Mouse (Mus musculus) kidney, postnatal 14 days (tissue): Measurements from ENCODE around the gene Olfr923.
"Not testable (repeated sequence)": the region's sequence is repeated elsewhere in the genome, so short reads cannot be mapped to it uniquely, and the experiment has no call there.

ENCODE experiments used
- DNase-seq: peaks from one replicate; pipeline ENCODE4 v3.0.0; 2022; ENCODE audit warnings: mixed read lengths

The Olfr923 gene

DNA sequence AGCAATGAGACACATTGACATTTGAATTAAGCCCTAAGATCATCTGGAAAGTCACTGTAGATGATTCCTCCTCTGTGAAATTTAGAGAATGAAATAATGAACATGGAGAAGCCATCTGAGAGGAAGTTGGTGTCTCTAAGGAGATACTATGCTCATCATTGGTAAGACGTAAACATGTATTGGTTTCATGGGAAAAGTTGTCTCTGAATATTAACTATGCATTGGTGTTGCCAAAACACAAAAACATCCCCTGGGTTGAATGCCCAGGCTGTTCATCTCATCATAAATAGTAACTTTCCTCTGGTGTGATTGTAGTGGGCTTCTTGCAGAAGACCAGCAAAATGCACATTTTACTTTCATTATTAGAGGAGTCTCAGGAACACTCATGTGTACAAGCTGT, at the start of gene Olfr923:
Gene Olfr923 (plus strand): TSS at position 301 of the 400 bp plus-strand sequence.
- no peak for DNase-seq

DNA sequence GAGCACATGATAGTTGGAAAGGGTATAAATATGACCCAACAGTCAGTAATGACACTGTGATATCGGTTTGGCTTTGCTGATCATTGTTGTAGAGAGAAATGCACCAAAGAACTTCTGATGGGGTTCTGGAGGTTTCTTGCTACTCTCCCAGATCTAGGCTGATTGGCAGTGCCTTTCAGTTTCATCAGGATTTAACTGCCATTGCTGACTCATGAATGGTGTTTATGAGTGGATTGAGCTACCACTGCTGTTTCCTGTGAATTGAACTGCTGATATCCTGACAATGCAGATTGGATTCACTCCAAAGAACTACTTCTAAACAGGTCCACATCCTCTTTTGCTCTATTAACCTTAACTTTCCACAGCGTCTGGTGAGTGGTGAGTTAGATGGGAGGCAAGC, 33.7 kb upstream of the Olfr923 start:
- no peak for DNase-seq

DNA sequence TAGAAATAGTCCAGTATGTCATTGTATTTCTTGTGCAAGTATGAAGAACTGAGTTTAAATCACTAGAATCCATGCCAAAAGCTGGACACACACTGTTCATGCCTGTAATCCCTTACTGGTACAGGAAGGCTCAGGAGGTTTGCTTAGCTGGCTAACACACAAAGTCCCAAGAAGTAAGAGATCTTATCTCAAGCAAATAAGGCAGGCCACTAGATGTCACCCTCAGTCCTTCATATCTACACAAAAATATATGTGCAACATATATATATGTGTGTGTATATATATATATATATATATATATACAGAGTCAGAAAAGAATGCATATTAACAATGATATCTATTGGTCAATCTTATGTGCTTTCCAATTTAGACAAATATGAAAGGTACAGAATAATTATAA, 20.6 kb upstream of the Olfr923 start:
- DNase-seq: no peak

DNA sequence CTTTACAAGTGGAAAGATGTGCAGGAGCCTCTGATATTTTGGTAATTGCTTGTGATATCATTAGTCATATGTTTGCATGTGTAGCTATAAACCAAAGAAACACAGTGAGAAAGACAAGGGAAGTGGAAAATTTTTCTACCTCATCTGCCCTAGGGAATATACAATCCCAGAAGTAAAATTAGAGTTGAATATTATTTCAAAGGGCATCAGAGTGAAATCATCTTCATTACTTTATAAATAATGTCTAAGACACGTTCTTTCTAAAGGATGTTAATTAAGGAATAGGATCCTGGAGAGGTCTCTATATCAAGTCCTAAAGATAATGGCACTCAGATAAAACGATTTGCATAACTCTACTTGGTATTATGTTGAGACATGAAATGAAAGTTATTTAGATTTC, 12.0 kb upstream of the Olfr923 start, which contains the start of gene Olfr922:
Gene Olfr922 (plus strand): TSS at position 301 of the 400 bp plus-strand sequence.
- no peak for DNase-seq

DNA sequence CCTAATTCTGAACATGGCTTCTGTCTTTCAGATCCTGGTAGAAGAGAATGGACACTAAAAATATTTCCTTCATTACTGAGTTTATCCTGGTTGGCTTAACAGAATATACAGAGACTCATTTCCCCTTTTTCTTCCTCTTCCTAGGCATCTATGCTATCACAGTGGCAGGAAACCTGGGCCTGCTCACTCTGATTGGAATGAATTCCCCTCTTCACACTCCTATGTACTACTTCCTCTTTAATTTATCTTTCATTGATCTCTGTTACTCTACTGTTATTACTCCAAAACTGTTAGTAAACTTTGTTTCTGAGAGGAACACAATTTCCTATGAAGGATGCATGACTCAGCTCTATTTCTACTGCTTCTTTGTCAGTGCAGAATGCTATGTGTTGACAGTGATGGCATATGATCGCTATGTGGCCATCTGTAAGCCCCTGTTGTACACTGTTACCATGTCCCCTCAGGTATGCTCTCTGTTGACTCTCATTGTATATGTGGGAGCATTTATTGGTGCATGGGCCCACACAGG, 10.8 kb upstream of the Olfr923 start:
- DNase-seq: no peak

DNA sequence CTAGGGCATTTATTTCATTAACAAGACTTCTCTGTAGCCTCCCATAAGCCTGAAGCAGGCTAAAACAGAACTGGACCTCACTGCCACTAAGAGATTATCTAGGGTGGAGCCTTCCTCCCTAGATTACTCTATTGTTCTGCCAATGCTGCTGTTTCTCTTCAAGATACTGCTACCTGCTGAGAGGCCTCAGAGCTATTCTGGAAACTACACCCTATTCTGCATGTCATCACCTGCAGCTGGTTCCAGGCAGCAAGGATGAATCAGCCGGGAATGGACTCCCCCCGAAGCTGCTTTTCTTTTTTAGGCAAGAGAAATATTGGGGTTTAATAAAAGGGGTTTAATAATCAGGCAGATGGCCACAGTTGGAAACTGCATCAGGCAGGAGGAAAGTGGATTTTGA, 6.7 kb downstream of the Olfr923 start:
- no peak for DNase-seq

DNA sequence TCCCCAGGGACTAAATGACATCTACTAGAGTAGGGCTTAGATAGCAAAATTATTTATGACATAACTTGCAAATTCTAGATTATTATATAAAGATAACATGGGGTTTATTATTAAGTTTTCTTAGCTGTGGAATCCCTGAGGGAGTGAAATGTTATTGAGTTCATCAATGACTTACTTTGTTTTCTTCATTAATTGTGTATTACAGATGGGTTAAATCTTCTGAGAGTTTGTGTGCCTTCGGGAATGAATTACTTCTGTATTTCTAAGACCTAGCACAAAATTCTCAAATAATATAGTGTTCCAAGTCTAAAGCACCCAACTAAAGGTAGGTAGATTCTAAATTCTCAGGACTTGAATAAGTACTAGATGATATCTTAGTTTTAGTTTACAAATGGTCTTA, 17.8 kb downstream of the Olfr923 start, which contains the start of gene Olfr924:
Gene Olfr924 (plus strand): TSS at position 301 of the 400 bp plus-strand sequence.
- no peak for DNase-seq

DNA sequence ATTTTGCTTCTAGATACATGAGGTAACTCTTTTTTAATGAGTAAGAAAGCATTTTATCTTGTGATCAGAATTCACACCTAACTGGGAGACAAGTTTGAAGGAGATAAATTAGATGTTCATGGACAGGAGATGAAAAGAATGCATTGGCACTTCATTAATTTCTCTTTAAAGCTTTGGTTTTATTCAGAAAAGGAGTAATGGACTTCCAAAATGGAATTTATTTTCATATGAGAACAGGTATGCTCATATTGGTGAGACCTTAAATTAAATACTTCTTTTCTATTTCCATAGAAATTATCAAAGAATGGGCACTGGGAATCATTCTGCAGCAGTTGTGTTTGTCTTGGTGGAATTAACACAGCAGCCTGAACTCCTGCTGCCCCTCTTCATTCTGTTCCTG, 28.4 kb downstream of the Olfr923 start, which contains the start of gene Olfr26:
Gene Olfr26 (plus strand): TSS at position 301 of the 400 bp plus-strand sequence.
- no peak for DNase-seq

DNA sequence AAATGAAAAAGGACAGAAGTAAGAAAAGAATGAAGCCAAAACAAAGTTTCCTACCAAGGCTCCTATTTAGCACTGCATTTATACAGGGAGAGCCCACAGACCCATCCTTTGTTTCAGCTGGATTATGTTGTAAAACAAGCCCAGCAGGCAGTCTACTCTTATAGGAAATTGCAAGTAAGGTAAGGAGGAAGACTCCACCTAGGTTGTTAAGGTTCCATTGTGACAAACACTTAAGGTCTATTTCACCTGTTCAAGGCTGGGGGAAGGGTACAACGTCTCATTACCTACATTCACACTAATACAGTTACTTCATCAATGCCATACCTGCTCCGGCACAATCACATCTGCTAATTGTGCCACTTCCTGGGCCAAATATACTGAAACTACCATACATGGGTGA, 48.5 kb downstream of the Olfr923 start:
- not testable (repeated sequence) for DNase-seq

DNA sequence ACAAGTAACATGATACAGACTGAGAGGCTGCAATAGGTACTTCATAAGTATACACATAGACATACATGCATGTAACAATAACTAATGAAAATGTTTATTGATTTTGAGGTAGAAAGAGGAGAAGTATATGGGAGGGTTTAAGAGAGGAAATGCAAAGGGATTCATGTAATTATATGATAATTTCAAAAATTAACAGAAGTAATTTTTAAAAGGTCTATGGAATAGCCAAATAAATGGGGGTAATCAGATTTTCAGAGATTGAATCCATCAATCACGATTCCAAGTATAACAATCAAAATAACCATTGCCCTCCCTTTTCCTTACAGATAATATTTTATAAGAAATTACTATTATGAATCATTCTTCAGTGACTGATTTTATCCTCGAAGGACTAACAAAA, 50.5 kb downstream of the Olfr923 start, which contains the start of gene Olfr926:
Gene Olfr926 (plus strand): TSS at position 301 of the 400 bp plus-strand sequence.
- no peak for DNase-seq
